Mouse (Mus musculus): Measurements from ENCODE around the gene Npas2. TPM values are rescaled to one million over a fixed set of nuclear protein-coding genes. Genes with fewer than 3 reads are reported as not detected.

Gene Npas2
- total and polyA plus RNA-seq, 3 experiments: not detected

GRCm38 (mm10) chr1:39321954-39322353 lies 128.4 kb downstream of the Npas2 start:
- Histone ChIP-seq H3K9ac (ENCODE audit: control insufficient read depth, low read depth, low read length, poor library complexity, severe bottlenecking) (no peak overlapping the region), H3K9me3 (replicated peaks; ENCODE audit: insufficient read depth, low read length) (no peaks in the 10 kb centered on the region), H3K36me3 (ENCODE audit: control insufficient read depth in 1 of 2, insufficient read depth in 2 of 2, low read length in 2 of 2) (no peaks in the 10 kb centered on the region), H3K27me3 (ENCODE audit: control insufficient read depth in 1 of 2, insufficient read depth in 2 of 2, low read length in 2 of 2) (0 out of 4 replicates have a peak, but pooled peaks cover 0 to 2% of the 10 kb centered on the region in 2 experiments), H3K27ac (ENCODE audit: control insufficient read depth, low read depth, low read length) (no peak overlapping the region), H3K79me2 (ENCODE audit: control insufficient read depth, insufficient read depth, low read length, poor library complexity) (no peaks in the 10 kb centered on the region), H3K4me1 (ENCODE audit: control insufficient read depth in 1 of 2, insufficient read depth in 2 of 2, low read length in 2 of 2) (no peaks in the 10 kb centered on the region), H3K4me3 (ENCODE audit: control insufficient read depth in 1 of 2, insufficient read depth in 1 of 2, low read depth in 2 of 2, low read length in 2 of 2) (no peak overlapping the region)
- DNase-seq (ENCODE audit: low read depth, low spot score): no peak
- TF ChIP-seq MYB (IDR thresholded peaks at IDR 0.05; ENCODE audit: low read depth, low read length): no peak
- TF ChIP-seq POLR2AphosphoS5 (IDR thresholded peaks at IDR 0.05; ENCODE audit: borderline replicate concordance, low read depth, low read length): no peak
- no peak for TF ChIP-seq RCOR1 (IDR thresholded peaks at IDR 0.05; ENCODE audit: low read depth, low read length)
- TF ChIP-seq ZC3H11A (IDR thresholded peaks at IDR 0.05; ENCODE audit: low read depth, low read length): no peak
- no peak for TF ChIP-seq TBP (IDR thresholded peaks at IDR 0.05; ENCODE audit: low read depth, low read length)
- no peak for TF ChIP-seq RAD21 (IDR thresholded peaks at IDR 0.05; ENCODE audit: low read depth, low read length)
- TF ChIP-seq ZMIZ1 (IDR thresholded peaks at IDR 0.05; ENCODE audit: low read depth, low read length): no peak
- TF ChIP-seq BHLHE40 (IDR thresholded peaks at IDR 0.05; ENCODE audit: borderline replicate concordance, low read depth, low read length): no peak
- no peak for TF ChIP-seq POLR2A (IDR thresholded peaks at IDR 0.05; ENCODE audit: control insufficient read depth in 1 of 2, insufficient read depth in 1 of 2, low read depth in 1 of 2, low read length in 2 of 2, poor library complexity in 1 of 2)
- no peak for TF ChIP-seq MAFK (IDR thresholded peaks at IDR 0.05; ENCODE audit: borderline replicate concordance, low read depth, low read length)
- no peak for TF ChIP-seq MXI1 (IDR thresholded peaks at IDR 0.05; ENCODE audit: low read depth, low read length)
- TF ChIP-seq NELFE (IDR thresholded peaks at IDR 0.05; ENCODE audit: low read depth, low read length): no peak
- TF ChIP-seq CHD1 (IDR thresholded peaks at IDR 0.05; ENCODE audit: low read depth, low read length): no peak

GRCm38 (mm10) chr1:39325228-39325627 lies 131.7 kb downstream of the Npas2 start:
- H3K4me3 ChIP-seq (ENCODE audit: control insufficient read depth in 1 of 2, insufficient read depth in 1 of 2, low read depth in 2 of 2, low read length in 2 of 2): no peak overlapping the region
- H3K36me3 ChIP-seq (ENCODE audit: control insufficient read depth in 1 of 2, insufficient read depth in 2 of 2, low read length in 2 of 2): no peaks in the 10 kb centered on the region
- H3K79me2 ChIP-seq (ENCODE audit: control insufficient read depth, insufficient read depth, low read length, poor library complexity): no peaks in the 10 kb centered on the region
- no peak overlapping the region for H3K9ac ChIP-seq (ENCODE audit: control insufficient read depth, low read depth, low read length, poor library complexity, severe bottlenecking)
- H3K27me3 ChIP-seq (ENCODE audit: control insufficient read depth in 1 of 2, insufficient read depth in 2 of 2, low read length in 2 of 2): peaks cover 0 to 7% of the 10 kb centered on the region in 2 experiments; a peak in 3 of 4 replicates
- no peak for DNase-seq (ENCODE audit: low read depth, low spot score)
- H3K9me3 ChIP-seq (replicated peaks; ENCODE audit: insufficient read depth, low read length): no peaks in the 10 kb centered on the region
- no peak for TF ChIP-seq ELF1 (IDR thresholded peaks at IDR 0.05; ENCODE audit: low read depth, low read length)
- TF ChIP-seq USF2 (IDR thresholded peaks at IDR 0.05; ENCODE audit: borderline replicate concordance in 1 of 2, insufficient read depth in 1 of 2, low read depth in 1 of 2, low read length in 2 of 2): no peak
- TF ChIP-seq CTCF (IDR thresholded peaks at IDR 0.05 in 2 of 3, conservative IDR thresholded peaks at IDR 0.05 in 1 of 3; ENCODE audit: control insufficient read depth in 1 of 3, insufficient read depth in 1 of 3, low read depth in 2 of 3, low read length in 3 of 3, poor library complexity in 1 of 3, severe bottlenecking in 1 of 3): no peak
- no peak for TF ChIP-seq UBTF (IDR thresholded peaks at IDR 0.05; ENCODE audit: borderline replicate concordance, insufficient read depth, low read depth, low read length)
- no peak for TF ChIP-seq EP300 (IDR thresholded peaks at IDR 0.05; ENCODE audit: low read depth in 1 of 2, low read length in 2 of 2)
- no peak for TF ChIP-seq ETS1 (IDR thresholded peaks at IDR 0.05; ENCODE audit: low read depth, low read length)
- H3K27ac ChIP-seq (ENCODE audit: control insufficient read depth, low read depth, low read length): no peak overlapping the region
- no peaks in the 10 kb centered on the region for H3K4me1 ChIP-seq (ENCODE audit: control insufficient read depth in 1 of 2, insufficient read depth in 2 of 2, low read length in 2 of 2)

Measured in MEL (cell line).